Mouse (Mus musculus) liver, adult (tissue): ENCODE results near the gene Bckdha.

Experiments
- GATA4 ChIP-seq: IDR thresholded peaks from 2 replicates; pipeline ENCODE4 v1.6.1; 2014; ENCODE audit warnings: mild to moderate bottlenecking, low read length; ENCODE audit not compliant: insufficient replicate concordance

Bckdha gene

DNA sequence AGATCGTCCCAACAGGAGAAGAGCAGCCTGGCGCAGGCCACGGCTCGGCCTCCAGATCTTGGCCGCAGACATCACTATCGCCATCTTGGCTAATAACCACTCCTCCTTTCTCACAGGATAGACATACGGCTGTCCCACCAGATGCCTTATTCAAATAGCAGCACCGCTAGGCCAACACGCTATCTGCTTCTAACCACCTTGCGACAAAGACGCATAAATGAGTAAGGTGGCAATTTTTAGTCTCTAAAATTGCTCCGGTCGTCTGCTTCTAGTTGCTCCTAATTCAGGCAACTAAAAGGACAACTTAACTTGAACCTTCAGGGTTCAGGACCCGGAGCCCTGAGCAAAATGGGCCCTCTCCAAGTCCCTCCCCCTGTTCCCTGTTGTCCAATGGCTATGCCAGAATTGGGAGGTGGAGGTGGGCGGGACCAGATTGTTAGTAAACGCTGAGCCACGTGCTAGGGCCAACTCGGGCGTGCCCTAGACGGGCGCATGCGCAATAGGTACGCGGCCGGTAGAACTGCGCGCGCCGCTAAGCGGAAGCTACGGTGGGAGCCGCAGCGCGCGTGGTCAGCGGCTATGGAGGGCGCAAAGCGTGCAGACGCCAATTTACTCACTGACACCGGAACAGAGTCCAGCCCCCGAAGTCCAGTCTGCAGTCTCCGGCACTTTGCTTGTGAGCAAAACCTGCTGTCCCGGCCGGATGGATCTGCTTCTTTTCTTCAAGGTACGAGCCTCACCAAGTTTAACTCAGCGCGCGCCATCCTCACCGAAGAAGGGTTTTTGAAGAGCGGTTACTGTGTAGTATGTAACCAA is at the start of gene Bckdha, which contains the start of gene Exosc5:
Gene Bckdha (minus strand): TSS at position 325 of the 816 bp plus-strand sequence.
Gene Exosc5 (plus strand): TSS at position 508 of the 816 bp plus-strand sequence.
- peak; percentile 24; the same call in 1 of the 2 replicates for TF ChIP-seq GATA4

- TF ChIP-seq GATA4: peak; percentile 16; the same call in 1 of the 2 replicates
Measured at GRCm38 (mm10) chr7:25707581-25708292, 49.0 kb upstream of the Bckdha start.

DNA sequence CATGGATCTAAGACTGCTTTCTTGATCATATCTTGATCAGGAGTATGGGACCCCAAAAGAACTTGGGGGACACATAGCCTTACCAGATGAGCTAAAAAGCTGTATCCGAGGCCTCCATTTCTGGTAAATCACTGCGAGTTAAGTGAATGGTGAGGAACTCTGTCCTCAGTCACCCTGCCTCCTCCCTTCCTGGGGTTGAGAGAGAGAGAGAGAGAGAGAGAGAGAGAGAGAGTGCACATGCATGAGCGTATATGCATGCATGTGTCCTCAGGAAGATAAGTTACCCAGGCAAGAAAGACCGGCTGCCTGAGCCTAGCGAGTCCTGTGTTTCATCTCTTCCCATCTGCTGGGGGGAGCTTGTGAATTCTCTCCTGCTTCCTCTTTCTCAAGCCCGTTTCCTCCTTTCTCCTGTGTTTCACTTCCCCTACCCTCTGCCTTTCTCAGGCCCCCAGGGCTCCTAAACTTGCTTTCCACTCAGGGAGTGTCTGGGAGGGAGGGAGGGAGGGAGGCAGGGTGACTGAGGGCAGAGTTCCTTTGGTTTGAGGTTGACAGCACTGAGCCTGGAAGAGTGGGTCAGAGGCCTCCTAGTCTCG is 47.9 kb upstream of the Bckdha start:
- no peak for TF ChIP-seq GATA4

GRCm38 (mm10) chr7:25705801-25706251 is 47.0 kb upstream of the Bckdha start:
- no peak; the same call in 1 of the 2 replicates for TF ChIP-seq GATA4

GRCm38 (mm10) chr7:25704716-25705364 is 46.1 kb upstream of the Bckdha start:
- TF ChIP-seq GATA4: no peak

DNA sequence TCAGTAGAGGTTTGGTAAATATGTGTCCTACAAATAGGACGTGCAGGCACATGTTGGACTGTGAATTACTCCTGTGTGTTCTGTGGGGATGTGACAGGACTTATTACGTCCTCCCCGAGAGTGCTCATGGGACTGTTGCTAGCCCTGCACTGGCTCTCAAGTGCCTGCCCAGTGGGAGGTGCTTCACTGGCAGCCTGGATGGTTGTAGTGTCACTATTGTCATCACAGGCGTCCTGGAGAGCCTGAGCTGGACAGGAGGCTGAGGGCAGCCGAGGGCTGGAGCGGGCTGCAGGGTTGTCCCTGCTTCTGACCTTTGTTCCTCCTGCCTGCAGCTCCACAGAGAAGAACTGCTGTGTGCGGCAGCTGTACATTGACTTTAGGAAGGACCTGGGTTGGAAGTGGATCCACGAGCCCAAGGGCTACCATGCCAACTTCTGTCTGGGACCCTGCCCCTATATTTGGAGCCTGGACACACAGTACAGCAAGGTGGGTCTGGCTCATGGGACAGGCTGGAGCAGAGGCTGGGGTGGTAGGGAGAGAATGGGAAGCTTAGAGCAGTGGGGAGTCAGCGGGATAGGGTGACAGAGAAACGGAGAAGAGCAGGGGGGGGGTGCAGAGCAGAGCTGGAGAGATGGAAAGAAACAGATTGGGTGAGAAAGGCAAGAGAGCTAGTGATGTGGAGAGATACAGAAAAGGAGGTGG is 45.2 kb upstream of the Bckdha start:
- no peak for TF ChIP-seq GATA4

- TF ChIP-seq GATA4: no peak
Measured at GRCm38 (mm10) chr7:25702350-25702749, 43.6 kb upstream of the Bckdha start.

DNA sequence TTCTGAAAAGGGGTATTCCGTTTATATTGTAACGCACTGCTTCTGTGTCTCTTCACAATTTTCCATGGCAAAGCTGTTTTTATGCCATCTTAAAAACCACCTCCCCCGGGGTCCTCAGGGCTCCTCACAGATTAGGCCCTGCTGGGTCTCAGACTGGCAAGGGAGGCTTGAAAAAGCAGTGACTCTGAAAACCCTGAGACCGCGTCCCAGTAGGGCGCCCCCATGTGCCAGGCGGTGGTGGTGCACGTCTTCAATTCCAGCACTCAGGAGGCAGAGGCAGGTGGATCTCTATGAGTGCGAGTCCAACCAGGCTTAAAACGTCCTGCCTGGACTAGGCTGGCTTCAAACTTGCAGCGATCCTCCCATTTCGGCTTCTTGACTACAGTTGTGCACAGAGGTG is 42.0 kb upstream of the Bckdha start:
- TF ChIP-seq GATA4: no peak

DNA sequence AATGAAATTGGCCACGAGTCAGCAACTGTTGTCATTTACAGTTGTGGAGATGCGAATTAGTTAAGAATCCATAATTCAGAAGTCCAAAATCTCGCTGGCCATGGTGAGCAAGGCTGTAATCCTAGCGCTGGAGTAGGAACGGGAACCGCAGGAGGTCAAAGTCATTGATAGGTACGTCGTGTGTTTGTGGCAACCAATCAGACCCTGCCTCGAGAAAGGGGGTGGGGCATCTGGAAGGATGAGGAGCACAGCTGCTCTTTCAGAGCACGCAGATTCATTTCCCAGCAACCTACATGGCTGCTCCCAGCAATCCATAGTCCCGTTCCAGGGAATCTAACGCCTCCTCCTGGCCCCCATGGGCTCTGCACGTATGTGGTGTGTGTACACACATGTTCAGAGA is 41.1 kb upstream of the Bckdha start:
- TF ChIP-seq GATA4: no peak

GRCm38 (mm10) chr7:25694104-25694503 is 35.3 kb upstream of the Bckdha start:
- TF ChIP-seq GATA4: no peak

DNA sequence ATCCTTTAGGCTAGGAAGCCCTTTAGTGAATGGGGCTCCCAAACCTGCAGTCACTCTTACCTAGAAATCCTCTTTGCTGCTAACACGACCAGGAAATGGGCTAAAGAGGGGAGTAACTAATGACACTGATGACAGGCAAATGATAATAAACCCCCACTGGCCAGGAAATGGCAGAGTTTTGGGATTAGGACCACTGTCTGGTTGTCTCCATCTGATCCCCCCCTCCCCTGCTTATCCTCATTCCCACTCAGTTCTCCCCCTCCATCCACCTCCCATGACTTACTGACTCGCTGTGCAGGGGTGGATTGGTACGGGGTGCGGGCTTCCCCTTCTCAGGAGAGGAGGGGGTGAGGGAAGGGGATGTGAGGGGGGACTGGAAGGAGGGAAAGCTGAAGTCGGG is 31.3 kb upstream of the Bckdha start:
- TF ChIP-seq GATA4: no peak

DNA sequence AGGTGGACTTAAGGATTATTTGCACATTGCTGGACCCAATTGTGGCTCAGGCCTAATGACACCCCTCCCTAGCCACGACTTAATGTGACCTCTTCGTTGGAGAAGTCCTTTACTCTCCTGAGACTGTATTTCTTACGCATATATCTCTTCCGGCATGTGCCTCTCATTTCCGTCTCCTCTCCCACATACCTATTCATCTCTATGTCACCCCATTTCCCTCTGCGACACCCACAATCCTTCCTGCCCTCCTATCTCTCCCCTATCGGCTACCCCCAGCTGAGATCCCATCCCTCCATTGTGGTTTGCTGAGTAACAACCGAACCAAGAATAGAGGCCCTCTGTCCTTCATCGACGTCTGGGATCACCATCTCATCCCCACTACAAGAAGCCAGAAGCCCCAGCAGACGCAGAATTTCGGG is 30.8 kb upstream of the Bckdha start:
- no peak for TF ChIP-seq GATA4

DNA sequence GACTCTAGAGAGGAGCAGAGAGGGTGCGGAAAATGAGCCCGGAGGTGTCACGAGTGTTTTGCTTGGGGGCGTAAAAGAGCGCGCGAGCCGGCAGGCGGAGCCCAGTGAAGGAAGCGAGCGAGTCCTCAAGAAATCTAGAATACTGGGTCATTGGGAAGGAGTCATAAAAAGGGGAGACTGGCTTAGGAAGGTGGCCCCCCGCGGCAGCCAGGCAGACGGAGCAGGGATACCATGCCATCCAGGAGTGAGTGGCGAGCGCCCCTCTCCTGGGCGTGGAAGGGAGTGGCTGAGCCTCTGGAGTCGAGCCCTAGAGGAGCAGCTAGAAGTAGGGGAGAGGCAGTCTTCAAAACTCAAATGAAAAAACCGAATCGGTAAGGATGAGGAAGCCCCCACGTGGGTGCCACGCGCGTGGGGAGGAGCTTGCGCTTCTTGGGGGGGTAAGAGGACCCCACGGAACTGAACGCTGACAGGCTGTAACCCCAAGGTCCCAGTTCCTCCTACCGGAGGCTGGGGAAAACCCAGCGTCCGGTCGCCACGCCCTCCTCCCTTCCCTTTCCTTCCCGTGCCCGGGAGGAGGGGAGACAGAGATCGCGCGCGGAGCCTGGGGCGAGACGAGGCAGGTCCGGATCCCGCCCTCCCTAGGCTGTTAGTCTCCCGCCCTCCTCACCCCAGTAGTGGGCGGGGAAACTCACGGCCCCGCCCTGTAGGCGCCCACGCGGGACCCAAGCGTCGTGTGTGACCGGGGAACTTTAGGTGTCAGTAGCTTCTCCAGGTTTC is 30.2 kb upstream of the Bckdha start:
- peak; percentile 69; the same call in 1 of the 2 replicates for TF ChIP-seq GATA4
